Mouse (Mus musculus) kidney, adult 11 months (tissue): ENCODE results near the gene Nkrf.
A peak's percentile ranks its signal among the peaks of the same experiment; 100 is the strongest.

Source experiments
- DNase-seq: peaks from one replicate; pipeline ENCODE4 v3.0.0; 2022

The Nkrf gene

DNA sequence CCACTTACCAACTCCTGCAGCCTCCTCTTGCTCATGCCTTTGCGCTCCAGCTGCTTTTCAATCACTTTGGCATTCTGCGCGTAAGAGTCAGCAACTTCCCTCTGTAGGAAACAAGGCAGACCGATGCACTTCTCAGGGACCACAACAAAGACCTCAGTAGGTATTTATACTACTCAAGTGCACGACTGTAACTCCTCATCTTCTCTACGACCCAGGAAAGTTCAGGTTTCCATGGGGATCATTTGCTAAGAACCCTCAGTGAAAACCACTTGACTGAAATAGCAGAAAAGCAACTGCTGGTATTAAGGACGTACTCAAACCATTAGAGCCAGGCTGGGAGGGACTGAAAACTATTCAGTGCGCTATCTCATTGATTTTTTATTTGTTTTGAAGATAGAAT, 50.1 kb downstream of the Nkrf start:
- DNase-seq: no peak

DNA sequence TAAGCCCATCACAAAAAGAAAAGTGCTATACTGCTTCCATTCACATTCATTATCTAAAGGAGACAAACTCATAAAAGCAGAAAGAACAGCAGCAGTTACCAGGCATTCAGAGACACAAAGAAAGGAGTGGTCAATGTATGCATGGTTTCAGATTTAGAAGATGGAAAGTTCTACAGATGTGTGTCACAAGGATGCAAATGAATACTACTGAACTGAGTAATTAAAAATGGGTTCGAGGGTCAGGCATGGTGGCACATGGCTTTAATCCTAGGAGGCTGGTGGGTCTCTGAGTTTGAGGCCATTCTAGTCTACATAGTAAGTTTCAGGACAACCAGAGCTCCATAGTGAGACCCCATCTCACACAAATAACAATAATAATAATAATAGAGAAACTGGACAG, 55.5 kb downstream of the Nkrf start:
- DNase-seq: no peak

GRCm38 (mm10) chrX:36843346-36843990, 59.2 kb downstream of the Nkrf start:
- no peak for DNase-seq

DNA sequence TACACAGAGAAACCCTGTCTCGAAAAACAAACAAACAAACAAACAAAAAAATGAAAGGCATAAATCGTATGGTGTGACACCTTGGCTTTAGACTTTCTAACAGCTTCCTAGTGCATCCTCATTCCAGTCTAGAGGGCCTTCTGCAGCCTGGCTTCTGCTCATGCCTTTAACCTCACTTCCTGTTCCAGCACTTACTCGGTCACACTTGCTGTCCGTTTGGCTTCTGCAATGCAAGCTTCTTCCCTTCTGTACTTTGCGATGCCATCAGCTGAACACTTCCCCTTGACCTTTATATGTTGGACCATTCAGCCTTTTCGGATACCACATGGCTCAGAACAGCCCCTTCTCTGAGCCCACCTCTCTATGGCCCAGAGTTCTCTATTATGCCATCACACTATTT, 61.0 kb downstream of the Nkrf start:
- no peak for DNase-seq

- peak; percentile 43 for DNase-seq
Measured at GRCm38 (mm10) chrX:36839391-36839790, 63.3 kb downstream of the Nkrf start.
